Mouse (Mus musculus): Measurements from ENCODE around the gene Tmed9. TPM values are rescaled to one million over a fixed set of nuclear protein-coding genes. Genes with fewer than 3 reads are reported as not detected.
"Not testable (repeated sequence)": the region's sequence is repeated elsewhere in the genome, so short reads cannot be mapped to it uniquely, and the experiment has no call there.

Tmed9 gene
- total RNA-seq, 2 experiments from 2014 or later = 87.3 to 109 TPM

GRCm38 (mm10) chr13:55606899-55607623 is 33.5 kb downstream of the Tmed9 start:
- DNase-seq = no peak

DNA sequence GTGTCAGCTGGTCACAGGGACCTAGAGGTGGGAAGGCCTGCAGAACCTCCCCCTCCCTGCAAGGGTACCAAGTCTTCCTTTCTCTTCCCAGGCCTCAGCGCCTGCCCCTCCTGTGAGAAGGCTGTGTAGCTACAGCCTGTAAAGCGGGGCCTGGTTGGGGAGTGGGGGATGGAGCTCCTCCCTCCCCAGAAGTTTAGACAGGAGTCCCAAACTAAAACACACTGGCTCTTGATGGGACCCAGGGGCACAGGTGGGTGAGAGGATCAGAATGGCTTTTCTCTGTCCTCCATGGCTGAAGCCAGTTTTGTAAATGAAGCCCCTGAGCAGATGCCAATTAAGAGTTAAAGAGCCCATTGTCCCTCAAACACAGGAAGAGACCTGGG is 34.1 kb downstream of the Tmed9 start:
- DNase-seq = no peak

DNA sequence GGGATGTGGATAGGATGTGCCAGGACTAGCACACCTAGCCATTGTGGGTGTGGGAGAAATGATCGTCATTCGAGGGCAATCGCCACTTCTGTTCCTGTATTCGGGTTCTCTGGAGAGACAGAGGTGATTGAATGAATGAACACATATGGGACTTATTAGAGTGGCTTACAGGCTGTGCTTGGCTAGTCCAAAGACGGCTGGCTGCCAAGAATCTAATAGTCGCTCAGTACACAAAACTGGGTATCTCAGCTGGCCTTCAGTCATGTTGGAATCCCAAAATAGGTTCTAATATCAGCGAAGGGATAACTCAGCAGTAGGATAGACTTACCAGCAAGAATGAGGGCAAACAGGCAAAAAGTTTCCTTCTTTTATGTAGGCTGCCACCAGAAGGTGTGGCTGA is 38.5 kb downstream of the Tmed9 start:
- DNase-seq = peak in 1 of 2 experiments; percentile 51

- no peak for DNase-seq
Measured at GRCm38 (mm10) chr13:55613471-55613870, 39.9 kb downstream of the Tmed9 start.

DNA sequence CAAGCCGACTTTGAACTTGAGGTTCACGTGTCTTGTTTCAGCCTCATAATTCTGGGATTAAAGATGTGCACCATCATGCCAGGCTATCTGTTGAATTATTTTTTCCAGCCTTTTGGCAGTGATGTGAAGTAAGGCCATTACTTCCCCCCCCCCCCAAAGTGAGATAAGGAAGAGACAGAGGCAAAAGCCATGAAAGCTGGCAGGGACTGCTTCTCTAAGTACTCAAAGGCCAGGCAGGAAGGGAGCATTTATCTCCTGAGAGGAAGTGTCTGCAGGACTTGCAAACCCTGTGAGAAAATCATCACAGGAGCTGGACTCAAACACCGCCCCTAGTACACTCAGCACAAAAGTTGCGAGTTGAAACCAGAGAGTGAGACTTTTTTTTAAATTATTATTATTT is 45.8 kb downstream of the Tmed9 start:
- no peak for DNase-seq

GRCm38 (mm10) chr13:55620275-55620674 is 46.7 kb downstream of the Tmed9 start:
- no peak for DNase-seq

DNA sequence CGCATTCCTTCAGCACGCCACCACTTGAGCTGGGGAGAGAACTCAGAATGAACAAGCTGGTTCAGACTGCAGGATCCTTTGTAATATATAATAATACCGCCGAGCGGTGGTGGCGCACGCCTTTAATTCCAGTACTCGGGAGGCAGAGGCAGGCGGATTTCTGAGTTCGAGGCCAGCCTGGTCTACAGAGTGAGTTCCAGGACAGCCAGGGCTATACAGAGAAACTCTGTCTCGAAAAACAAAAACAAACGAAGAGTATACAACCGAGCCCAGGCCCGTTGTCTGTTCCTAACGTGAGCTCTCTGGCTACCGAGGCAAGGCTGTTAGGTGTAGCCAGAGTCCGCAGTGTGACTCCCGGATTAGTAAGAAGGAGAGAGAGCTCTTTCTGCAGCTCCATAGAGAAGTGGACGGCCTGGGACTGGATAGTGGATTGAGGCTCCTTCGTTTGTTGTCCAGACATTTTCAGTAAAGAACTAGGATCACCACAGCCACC is 48.7 kb downstream of the Tmed9 start:
- DNase-seq = not testable (repeated sequence)

- DNase-seq = peak; percentile 93 to 95
Measured at GRCm38 (mm10) chr13:55622649-55623541, 49.4 kb downstream of the Tmed9 start, which contains the start of gene Caml. Gene Caml, plus strand, starts transcription at chr13:55623005.

DNA sequence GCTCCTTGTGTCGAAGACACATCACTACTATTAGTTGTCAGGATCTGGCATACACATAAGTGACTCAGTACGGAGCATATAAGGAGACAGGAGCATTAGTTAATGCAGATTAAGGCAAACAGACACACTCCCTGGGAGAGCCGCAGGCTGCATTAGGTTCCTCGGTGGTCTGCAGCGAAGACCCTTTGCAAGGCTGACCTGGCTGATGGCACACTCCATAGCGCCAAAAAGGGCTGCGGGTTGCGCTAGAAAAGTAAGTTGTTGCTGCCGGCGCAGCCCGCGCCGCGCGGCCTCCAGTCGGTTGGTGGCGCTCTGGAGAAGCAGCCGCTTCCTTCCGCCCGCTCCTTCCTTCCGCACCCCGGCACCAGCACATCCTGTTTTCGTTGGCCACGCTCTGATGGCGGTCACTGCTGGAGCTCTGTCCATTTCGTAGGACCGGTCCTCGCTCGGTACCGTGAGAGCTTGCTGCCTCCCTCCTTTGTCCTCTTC is 61.2 kb downstream of the Tmed9 start, which contains the start of gene Ddx46:
Gene Ddx46 (plus strand): TSS at position 389 of the 489 bp plus-strand sequence.
- DNase-seq = peak; percentile 90 to 91

DNA sequence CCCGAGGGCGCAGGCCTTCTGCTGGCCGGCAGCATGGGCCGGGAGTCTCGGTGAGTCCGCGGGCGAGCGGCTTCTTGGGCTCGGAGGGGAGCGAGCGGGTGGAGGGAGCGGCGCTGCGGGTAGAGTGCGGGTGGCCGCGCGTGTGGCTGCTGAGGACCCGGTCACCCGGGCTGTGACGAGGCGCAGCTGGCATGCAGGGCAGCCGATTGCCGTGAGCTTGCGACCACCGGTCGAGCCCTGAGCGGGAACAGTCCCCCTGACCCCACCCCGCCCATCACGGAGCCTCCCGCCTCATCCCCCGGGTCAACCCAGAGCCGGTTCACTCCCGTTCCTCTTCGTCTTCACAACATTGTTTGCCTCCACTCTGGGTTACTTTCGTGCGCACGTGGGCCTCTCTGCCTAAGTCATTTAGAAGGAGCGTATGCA is 61.6 kb downstream of the Tmed9 start:
- peak in 1 of 2 experiments; percentile 16 for DNase-seq

GRCm38 (mm10) chr13:55636185-55636983 is 62.9 kb downstream of the Tmed9 start:
- no peak for DNase-seq

DNA sequence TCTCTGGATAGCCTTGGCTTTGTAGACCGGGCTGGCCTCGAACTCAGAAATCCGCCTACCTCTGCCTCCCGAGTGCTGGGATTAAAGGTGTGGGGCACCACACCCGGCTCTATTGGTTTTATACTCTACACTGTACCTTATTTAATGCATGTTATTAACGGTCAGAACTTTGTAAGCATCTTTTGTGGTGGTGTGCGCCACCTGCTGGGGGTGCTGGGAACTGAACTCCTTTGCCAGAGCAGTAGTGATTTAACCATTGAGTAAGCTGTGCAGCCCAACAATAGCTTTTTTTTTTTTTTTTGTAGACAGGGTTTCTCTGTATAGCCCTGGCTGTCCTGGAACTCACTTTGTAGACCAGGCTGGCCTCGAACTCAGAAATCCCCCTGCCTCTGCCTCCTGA is 66.9 kb downstream of the Tmed9 start:
- peak; percentile 59 to 91 for DNase-seq

GRCm38 (mm10) chr13:55644525-55644924 is 71.0 kb downstream of the Tmed9 start:
- DNase-seq = no peak

Other genes starting within 250 kb of the Tmed9 start
- gene Mxd3, start 243.9 kb upstream of the Tmed9 start, total RNA-seq (2021) = under 1 TPM; 0.21 to 0.37 TPM
- gene Lman2, start 210.9 kb upstream of the Tmed9 start, total RNA-seq (2021) = 10 to 100 TPM; 46.7 to 51.6 TPM
- gene Rgs14, start 204.0 kb upstream of the Tmed9 start, total RNA-seq (2021) = 1 to 10 TPM in 1 of 2 experiments, under 1 TPM in 1; 0.57 to 1.5 TPM
- not detected for gene Slc34a1, start 175.5 kb upstream of the Tmed9 start, total RNA-seq (2021)
- not detected for gene Pfn3, start 158.5 kb upstream of the Tmed9 start, total RNA-seq (2021)
- not detected for gene F12, start 146.9 kb upstream of the Tmed9 start, total RNA-seq (2021)
- 10 to 100 TPM; 13.9 to 17.1 TPM for gene Grk6, start 128.7 kb upstream of the Tmed9 start, total RNA-seq (2021)
- under 1 TPM; 0.45 to 0.82 TPM for gene Prr7, start 109.5 kb upstream of the Tmed9 start, total RNA-seq (2021)
- gene Dbn1, start 85.6 kb upstream of the Tmed9 start, total RNA-seq (2021) = 1 to 10 TPM; 5.7 to 6.4 TPM
- gene Pdlim7, start 60.1 kb upstream of the Tmed9 start, total RNA-seq (2021) = 10 to 100 TPM; 42.2 to 46.6 TPM
- gene Dok3, start 44.4 kb upstream of the Tmed9 start, total RNA-seq (2021) = 1 to 10 TPM; 1.6 to 3.3 TPM
- 10 to 100 TPM; 11.6 to 13.8 TPM for gene Ddx41, start 37.1 kb upstream of the Tmed9 start, total RNA-seq (2021)
- gene Fam193b, start 2.6 kb upstream of the Tmed9 start, total RNA-seq (2021) = 10 to 100 TPM; 11.7 to 14.3 TPM
- gene B4galt7, start 26.2 kb downstream of the Tmed9 start, total RNA-seq (2021) = 1 to 10 TPM; 8.3 to 9.4 TPM
- gene Caml, start 49.3 kb downstream of the Tmed9 start, total RNA-seq (2021) = 10 to 100 TPM; 11.6 to 11.7 TPM
- gene Ddx46, start 61.3 kb downstream of the Tmed9 start, total RNA-seq (2021) = 10 to 100 TPM; 19.2 to 22.3 TPM
- gene B230219D22Rik, start 119.4 kb downstream of the Tmed9 start, total RNA-seq (2021) = 10 to 100 TPM; 38.0 to 39.3 TPM
- 10 to 100 TPM; 43.7 to 48.5 TPM for gene Txndc15, start 140.9 kb downstream of the Tmed9 start, total RNA-seq (2021)
- gene Pcbd2, start 153.6 kb downstream of the Tmed9 start, total RNA-seq (2021) = 10 to 100 TPM; 51.3 to 56.3 TPM
- under 1 TPM; 0.20 to 0.21 TPM for gene Catsper3, start 210.8 kb downstream of the Tmed9 start, total RNA-seq (2021)